Mouse (Mus musculus) stomach, postnatal 0 days (tissue): ENCODE results near the gene Dpp9.

Experiments used
- CTCF ChIP-seq: IDR thresholded peaks from 2 replicates; pipeline ENCODE4 v1.5.1; 2016; ENCODE audit warnings: antibody characterized with exemption, low read depth, mild to moderate bottlenecking, moderate library complexity
- EP300 ChIP-seq: optimal IDR thresholded peaks from 2 replicates; pipeline ENCODE3; 2016; ENCODE audit warnings: antibody characterized with exemption

GRCm38 (mm10) chr17:56206986-56207674 is 11.6 kb downstream of the Dpp9 start:
- TF ChIP-seq CTCF (no peak), EP300 (no peak)
